Mouse (Mus musculus) heart, embryonic 14.5 days (tissue): Measurements from ENCODE around the gene Gabra2. TPM values are rescaled to one million over a fixed set of nuclear protein-coding genes. Genes with fewer than 3 reads are reported as not detected.
A peak's percentile ranks its signal among the peaks of the same experiment; 100 is the strongest.

Experiments
- ATAC-seq: fragments of 200-750 bp; cut with Nextera tagmentation; 2 replicates; pipeline ENCODE4 v1.8.0; 2017; ENCODE audit warnings: low read depth, moderate TSS enrichment; ENCODE audit not compliant: insufficient number of reproducible peaks, insufficient read depth, low FRiP score
- H3K27ac ChIP-seq, 2 experiments: fragments of 200-500 bp in 1 of 2; fragments of 300-500 bp in 1 of 2; sonication (generic) in 1 of 2; replicated peaks in 1 of 2; 2 replicates each; pipeline ENCODE4 v1.5.1; 2012 to 2014; ENCODE audit warnings: low read depth in 2 of 2, low read length in 2 of 2, control low read depth in 1 of 2, mild to moderate bottlenecking in 1 of 2, mixed read lengths in 1 of 2; ENCODE audit not compliant: control insufficient read depth in 1 of 2, insufficient read depth in 1 of 2
- H3K27me3 ChIP-seq: fragments of 300-500 bp; sonication (generic); 2 replicates; pipeline ENCODE4 v1.6.1; 2014; ENCODE audit warnings: mild to moderate bottlenecking, low read length, control low read depth; ENCODE audit not compliant: control insufficient read depth, insufficient read depth
- H3K36me3 ChIP-seq: fragments of 300-500 bp; sonication (generic); 2 replicates; pipeline ENCODE4 v1.6.1; 2014; ENCODE audit warnings: mild to moderate bottlenecking, control low read depth, low read length, mixed read lengths; ENCODE audit not compliant: control insufficient read depth, insufficient read depth
- H3K4me1 ChIP-seq, 2 experiments: fragments of 200-500 bp in 1 of 2; fragments of 300-500 bp in 1 of 2; sonication (generic) in 1 of 2; 2 replicates each; pipeline ENCODE4 v1.6.1; 2012 to 2014; ENCODE audit warnings: low read length in 2 of 2, control low read depth in 1 of 2, mixed read lengths in 1 of 2; ENCODE audit not compliant: control insufficient read depth in 2 of 2, insufficient read depth in 2 of 2
- H3K4me2 ChIP-seq: fragments of 300-500 bp; sonication (generic); 2 replicates; pipeline ENCODE4 v1.6.1; 2014; ENCODE audit warnings: mild to moderate bottlenecking, low read length
- H3K4me3 ChIP-seq, 2 experiments: fragments of 200-500 bp in 1 of 2; fragments of 300-500 bp in 1 of 2; sonication (generic) in 1 of 2; 2 replicates each; pipeline ENCODE4 v1.5.1; 2012 to 2014; ENCODE audit warnings: low read length in 2 of 2, mild to moderate bottlenecking in 2 of 2, control low read depth in 1 of 2, low read depth in 1 of 2, moderate library complexity in 1 of 2; ENCODE audit not compliant: control insufficient read depth in 1 of 2, insufficient read depth in 1 of 2
- H3K9ac ChIP-seq: fragments of 300-500 bp; sonication (generic); 2 replicates; pipeline ENCODE4 v1.6.1; 2014; ENCODE audit warnings: mild to moderate bottlenecking, low read length
- H3K9me3 ChIP-seq: fragments of 300-500 bp; sonication (generic); 2 replicates; pipeline ENCODE4 v1.6.1; 2016; ENCODE audit warnings: low read length, control low read depth; ENCODE audit not compliant: control insufficient read depth
- WGBS: fragments of 180-500 bp; shearing (Covaris S2); extraction: QIAGEN DNeasy Blood & Tissue Kit; methylation state at CpG from one replicate; pipeline ENCODE4 v1.1.7; 2014; 5-methylcytosine and 5-hydroxymethylcytosine counted together
- polyA plus RNA-seq: library from polyadenylated mRNA; unstranded; fragments of >200 nt; fragmentation: Nextera tagmentation; extraction: Ambion mirVana; gene quantifications from 2 replicates; pipeline ENCODE4 v1.2.1, GENCODE M21; 2014

Gene Gabra2
- polyA plus RNA-seq = 0.34 and 0.70 TPM in 2 replicates

DNA sequence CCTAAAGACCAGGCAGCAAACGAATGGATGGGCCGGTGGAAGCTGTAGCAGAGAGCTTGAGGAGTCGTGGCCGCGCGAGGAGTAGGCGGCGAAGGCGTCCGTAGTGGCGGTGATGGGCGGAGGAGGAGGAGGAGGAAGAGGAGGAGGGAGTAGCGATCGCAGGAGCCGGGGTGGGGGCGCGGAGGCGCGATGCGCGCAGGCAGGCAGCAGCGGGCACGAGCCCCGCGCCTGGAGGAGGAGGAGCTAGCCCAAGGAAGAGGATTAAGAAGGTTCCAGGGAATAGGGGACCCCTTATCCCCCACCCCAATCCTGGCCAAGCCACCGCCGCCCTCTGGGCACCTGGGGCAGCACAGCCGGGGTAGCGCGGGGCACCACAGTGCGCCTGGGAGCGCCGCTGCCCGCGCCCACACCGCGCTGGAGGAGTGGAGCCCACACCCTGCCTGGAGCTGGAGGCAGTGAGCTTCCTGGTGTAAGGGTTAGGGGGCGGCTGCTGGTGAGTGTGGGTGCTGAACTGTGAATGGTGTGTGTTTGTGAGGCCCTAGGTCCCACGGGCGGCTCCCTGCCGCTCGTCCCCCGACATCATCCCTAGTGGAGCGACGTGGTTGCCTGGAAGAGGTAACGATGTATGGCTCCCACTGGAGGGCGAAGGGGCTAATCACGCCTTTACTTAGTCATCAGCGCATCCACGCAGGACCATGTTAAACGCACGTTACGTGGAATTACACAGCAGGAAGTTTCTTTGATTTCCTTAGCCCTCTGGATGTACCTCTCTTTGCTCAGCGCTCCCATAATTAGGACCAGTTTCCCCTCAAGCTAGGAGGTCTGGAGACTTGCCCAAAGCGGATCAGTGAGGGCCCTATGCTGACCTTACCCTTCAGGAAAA, at the start of gene Gabra2:
Gene Gabra2, minus strand, starts transcription at position 125 of the 883 bp plus-strand sequence.
- peak; percentile 43; the same call in 1 of the 2 replicates for ATAC-seq
- Histone ChIP-seq H3K9ac (peak within 1 kb of the TSS; percentile 65), H3K27me3 (peaks cover 16% of the 10 kb centered on the region), H3K4me1 (peaks cover 3% of the 10 kb centered on the region in 2 experiments; a peak in 2 of 4 replicates), H3K9me3 (no peaks in the 10 kb centered on the region), H3K4me2 (peak within 1 kb of the TSS; percentile 100), H3K4me3 (peak within 1 kb of the TSS; percentile 56 to 62), H3K36me3 (no peaks in the 10 kb centered on the region), H3K27ac (no peak within 1 kb of the TSS)
- 2% methylated on average over 55 of the region's 55 CpGs for WGBS

- Histone ChIP-seq H3K9me3 (no peaks in the 10 kb centered on the region), H3K4me2 (no peak overlapping the region), H3K9ac (no peak overlapping the region), H3K4me1 (no peaks in the 10 kb centered on the region), H3K27ac (no peak overlapping the region), H3K36me3 (no peaks in the 10 kb centered on the region), H3K4me3 (no peak overlapping the region), H3K27me3 (no peaks in the 10 kb centered on the region)
- 64% methylated on average over 4 of the region's 4 CpGs for WGBS
- no peak for ATAC-seq
Observed at GRCm38 (mm10) chr5:71136691-71137090, 41.0 kb upstream of the Gabra2 start.

- Histone ChIP-seq H3K27me3 (no peaks in the 10 kb centered on the region), H3K27ac (no peak overlapping the region), H3K4me1 (no peaks in the 10 kb centered on the region), H3K36me3 (no peaks in the 10 kb centered on the region), H3K4me3 (no peak overlapping the region), H3K4me2 (no peak overlapping the region), H3K9ac (no peak overlapping the region), H3K9me3 (no peaks in the 10 kb centered on the region)
- ATAC-seq = no peak
- 67% methylated on average over 2 of the region's 2 CpGs for WGBS
Observed at GRCm38 (mm10) chr5:71135840-71136239, 40.2 kb upstream of the Gabra2 start.

DNA sequence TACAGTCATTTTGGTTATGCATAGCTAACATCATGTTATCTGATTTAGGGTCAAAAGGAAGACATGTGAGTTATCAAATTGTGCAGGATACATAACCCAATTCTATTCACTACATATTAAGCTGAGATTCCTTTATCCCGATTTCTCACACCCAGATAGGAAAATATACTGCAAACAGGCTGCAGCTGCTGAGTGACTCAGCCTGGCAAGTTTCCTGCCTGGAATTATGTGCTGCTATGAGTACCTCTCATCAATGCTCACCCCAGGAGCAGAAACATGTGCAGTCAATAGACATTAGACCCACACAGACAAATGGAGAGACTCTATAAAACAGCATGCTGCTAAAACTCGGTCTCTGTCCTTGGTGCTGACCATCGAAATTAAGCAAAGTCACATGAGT, 32.1 kb upstream of the Gabra2 start:
- H3K4me3 ChIP-seq = no peak overlapping the region

GRCm38 (mm10) chr5:71115216-71115615, 19.6 kb upstream of the Gabra2 start:
- ATAC-seq = no peak
- no peak overlapping the region for H3K27ac ChIP-seq
- WGBS = 59% methylated on average over 1 of the region's 1 CpGs
- no peaks in the 10 kb centered on the region for H3K36me3 ChIP-seq
- H3K9me3 ChIP-seq = no peaks in the 10 kb centered on the region
- no peaks in the 10 kb centered on the region for H3K4me1 ChIP-seq
- H3K27me3 ChIP-seq = no peaks in the 10 kb centered on the region
- no peak overlapping the region for H3K4me3 ChIP-seq
- no peak overlapping the region for H3K9ac ChIP-seq
- H3K4me2 ChIP-seq = no peak overlapping the region

More for the DNA sequence above, 32.1 kb upstream of the Gabra2 start:
- Histone ChIP-seq H3K36me3 (no peaks in the 10 kb centered on the region), H3K4me1 (no peaks in the 10 kb centered on the region), H3K4me2 (no peak overlapping the region), H3K27me3 (no peaks in the 10 kb centered on the region), H3K9ac (no peak overlapping the region), H3K9me3 (no peaks in the 10 kb centered on the region), H3K27ac (no peak overlapping the region)
- ATAC-seq = no peak
- WGBS = 70% methylated on average over 3 of the region's 3 CpGs

DNA sequence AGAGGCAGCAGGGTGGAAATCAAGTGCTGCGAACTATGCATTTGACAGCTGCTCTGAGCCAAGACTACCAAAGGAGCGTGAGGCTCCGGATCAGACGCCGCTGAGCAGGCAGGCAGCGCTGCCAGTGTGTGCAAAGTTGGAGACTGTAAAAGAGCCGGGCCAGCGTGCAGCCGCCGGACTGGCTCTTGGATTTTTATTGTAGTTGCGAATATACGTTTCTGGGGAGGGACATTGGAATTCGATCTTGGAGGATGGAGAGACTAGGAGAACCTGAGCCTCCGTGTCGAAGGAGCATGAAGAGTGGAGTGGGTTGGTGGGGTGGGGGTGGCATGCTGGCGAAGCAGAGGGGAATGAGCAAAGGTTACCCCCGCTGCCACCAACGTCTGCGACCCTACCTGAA, 469 bp downstream of the Gabra2 start:
- peak overlapping the region; percentile 100 for H3K4me2 ChIP-seq
- H3K4me1 ChIP-seq = peaks cover 3% of the 10 kb centered on the region in 2 experiments; a peak in 2 of 4 replicates
- peak overlapping the region; percentile 54 for H3K9ac ChIP-seq
- no peak overlapping the region for H3K27ac ChIP-seq
- H3K36me3 ChIP-seq = no peaks in the 10 kb centered on the region
- peaks cover 16% of the 10 kb centered on the region for H3K27me3 ChIP-seq
- H3K4me3 ChIP-seq = peak overlapping the region; percentile 56 to 62
- WGBS = 2% methylated on average over 19 of the region's 19 CpGs
- ATAC-seq = no peak
- H3K9me3 ChIP-seq = no peaks in the 10 kb centered on the region

DNA sequence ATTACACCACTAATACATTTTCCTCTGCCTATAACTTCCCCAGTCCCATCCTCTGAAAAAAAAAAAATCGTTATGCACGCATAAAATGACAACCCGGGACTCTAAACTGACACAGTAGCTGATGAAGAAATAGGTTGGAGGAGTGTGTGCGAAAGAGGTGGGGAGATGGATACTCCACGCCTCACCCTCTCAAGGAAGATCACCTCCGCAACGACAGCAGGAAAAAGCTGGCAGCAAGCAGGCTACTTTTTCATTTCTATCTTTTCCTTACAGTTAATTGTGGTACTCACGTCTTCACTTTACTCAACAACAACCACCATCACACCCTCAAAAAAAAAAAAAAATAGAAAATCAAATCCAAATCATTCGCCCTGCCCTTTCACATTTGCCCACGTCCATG, 873 bp downstream of the Gabra2 start:
- 0 out of 2 replicates have a peak overlapping the region, but pooled peaks have one; percentile 54 for H3K9ac ChIP-seq
- 24% methylated on average over 10 of the region's 10 CpGs for WGBS
- ATAC-seq = no peak

More for the DNA sequence above, 873 bp downstream of the Gabra2 start:
- peaks cover 16% of the 10 kb centered on the region for H3K27me3 ChIP-seq
- H3K4me2 ChIP-seq = peak overlapping the region; percentile 100
- H3K27ac ChIP-seq = no peak overlapping the region
- H3K36me3 ChIP-seq = no peaks in the 10 kb centered on the region
- peaks cover 3% of the 10 kb centered on the region in 2 experiments; a peak in 2 of 4 replicates for H3K4me1 ChIP-seq
- no peaks in the 10 kb centered on the region for H3K9me3 ChIP-seq
- peak overlapping the region; percentile 56 to 62; a peak in 3 of 4 replicates for H3K4me3 ChIP-seq
